Mouse (Mus musculus) 3T3-L1 (cell line): ENCODE data around the gene Slc37a3.
"Not testable (repeated sequence)": the region's sequence is repeated elsewhere in the genome, so short reads cannot be mapped to it uniquely, and the experiment has no call there.

Source experiments
- DNase-seq: peaks from one replicate; pipeline ENCODE4 v3.0.0-alpha.2; 2015; ENCODE audit warnings: low read depth, low spot score

The Slc37a3 gene

DNA sequence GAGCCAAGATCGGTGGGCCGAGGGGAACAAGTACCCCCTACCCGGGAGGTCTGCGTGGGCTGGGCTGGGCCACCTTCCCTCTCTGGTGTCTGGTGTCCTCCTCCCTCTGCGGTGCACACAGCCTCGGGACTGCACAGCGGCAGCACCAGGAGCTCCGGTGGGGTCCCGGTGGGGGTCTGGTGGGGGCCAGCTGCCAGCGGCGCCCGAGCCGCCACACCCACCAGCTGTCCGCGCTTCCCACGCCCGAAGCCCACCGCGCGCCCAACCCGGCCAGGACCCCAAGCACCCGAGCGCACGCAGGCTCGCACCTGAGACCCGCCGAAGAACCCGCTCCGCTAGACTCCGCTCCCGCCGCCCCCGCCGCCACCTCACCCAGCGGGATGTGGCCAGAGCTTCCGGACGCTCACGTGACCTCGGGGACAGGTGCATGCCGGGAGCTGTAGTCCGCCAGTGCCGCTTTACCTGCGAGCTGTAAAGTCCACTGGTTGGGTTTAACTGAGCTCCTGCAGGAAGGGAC lies at the start of gene Slc37a3:
Slc37a3 (minus strand) TSS at position 365 of the 517 bp plus-strand sequence.
- peak; percentile 88 for DNase-seq

DNA sequence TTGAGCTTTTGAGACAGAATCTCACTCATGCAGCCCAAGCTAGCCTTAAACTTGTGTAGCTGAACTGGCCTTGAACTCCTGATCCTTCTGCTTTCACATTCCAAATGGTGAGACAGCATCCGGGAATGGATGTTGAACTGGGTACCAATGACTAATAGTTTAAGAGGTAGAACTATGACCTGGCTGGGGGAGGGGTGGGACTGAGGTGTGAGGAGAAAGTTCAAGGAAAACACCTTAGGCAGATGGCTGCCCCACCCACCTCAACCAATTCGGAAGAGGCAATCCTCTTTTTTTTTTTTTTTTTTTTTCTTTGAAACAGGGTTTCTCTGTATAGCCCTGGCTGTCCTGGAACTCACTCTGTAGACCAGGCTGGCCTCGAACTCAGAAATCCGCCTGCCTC lies 49.2 kb upstream of the Slc37a3 start:
- DNase-seq, result peak; percentile 43

DNA sequence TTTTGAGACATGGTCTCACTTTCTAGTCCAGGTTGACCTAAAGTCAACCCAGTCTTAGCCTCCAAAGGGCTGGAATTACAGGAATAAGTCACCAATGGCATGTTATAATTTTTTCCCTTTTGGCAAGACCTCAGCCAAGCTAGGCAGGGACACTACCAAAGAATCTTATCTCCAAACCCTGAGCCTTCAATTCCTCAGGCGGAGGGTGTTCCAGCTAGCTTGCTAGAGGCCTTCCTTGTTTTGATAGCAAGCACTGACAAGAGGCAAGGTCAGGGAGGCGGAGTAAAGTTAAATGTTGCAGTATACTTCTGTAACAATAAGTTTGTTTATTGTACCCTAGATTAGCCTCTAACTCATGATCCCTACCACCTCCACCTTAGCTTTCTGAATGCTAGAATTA lies 47.7 kb upstream of the Slc37a3 start:
- no peak for DNase-seq

DNA sequence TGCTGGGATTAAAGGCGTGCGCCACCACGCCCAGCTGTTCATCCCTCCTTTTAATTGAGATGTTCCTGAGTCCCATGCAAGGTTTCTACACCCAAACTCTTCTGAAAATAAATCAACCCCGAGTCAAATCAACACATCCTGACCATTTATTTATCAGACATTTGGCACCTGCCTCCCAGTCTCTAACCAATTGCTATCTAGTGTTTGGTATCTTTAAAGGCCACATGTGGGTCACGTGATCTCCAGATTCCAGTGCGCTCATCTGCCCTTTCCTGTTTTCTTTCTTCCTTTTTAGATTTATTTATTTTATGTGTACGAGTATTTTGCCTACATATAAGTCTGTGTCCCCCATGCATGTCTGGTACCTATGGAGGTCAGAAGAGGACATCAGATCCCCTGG lies 46.2 kb upstream of the Slc37a3 start:
- no peak for DNase-seq

DNA sequence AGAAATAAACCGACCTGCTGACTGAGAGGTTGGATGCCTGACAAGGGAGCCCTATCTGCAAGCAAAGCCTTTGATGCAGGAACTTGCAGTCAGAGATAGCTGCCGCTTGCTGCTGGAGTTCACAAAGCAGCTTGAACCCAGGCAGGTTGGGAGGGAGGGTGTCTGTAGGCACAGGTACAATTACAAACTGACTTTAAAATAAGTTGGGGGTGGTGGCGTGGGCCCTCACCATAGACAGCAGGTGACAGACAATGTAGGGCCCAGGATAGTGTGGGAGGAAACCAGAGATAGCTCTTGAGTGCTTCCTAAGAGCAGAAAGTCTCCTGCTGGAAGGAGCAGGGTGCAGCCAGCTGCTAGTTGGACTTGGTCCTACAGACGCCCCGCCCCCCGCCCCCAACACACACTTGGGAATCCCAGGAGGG lies 45.7 kb upstream of the Slc37a3 start:
- no peak for DNase-seq

DNA sequence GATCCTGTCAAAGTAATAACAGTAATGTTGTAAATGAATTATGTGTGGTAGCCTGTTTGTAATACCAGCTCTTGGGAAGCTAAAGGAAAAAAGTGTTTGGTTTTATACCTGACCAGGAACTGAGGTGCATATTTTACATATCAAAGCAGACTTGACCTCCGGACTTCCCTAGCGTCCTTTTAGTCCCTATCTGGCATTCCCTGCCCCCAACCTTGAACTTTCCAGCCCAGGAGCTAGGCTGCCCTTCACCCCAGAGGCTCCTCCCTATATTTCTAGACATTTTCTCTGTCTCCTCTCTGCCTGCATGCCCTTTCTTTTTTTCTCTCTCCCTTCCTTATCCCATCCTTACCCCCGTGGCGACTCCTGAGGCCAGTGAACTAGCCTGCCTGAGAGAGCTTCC lies 43.4 kb upstream of the Slc37a3 start:
- DNase-seq, result no peak

DNA sequence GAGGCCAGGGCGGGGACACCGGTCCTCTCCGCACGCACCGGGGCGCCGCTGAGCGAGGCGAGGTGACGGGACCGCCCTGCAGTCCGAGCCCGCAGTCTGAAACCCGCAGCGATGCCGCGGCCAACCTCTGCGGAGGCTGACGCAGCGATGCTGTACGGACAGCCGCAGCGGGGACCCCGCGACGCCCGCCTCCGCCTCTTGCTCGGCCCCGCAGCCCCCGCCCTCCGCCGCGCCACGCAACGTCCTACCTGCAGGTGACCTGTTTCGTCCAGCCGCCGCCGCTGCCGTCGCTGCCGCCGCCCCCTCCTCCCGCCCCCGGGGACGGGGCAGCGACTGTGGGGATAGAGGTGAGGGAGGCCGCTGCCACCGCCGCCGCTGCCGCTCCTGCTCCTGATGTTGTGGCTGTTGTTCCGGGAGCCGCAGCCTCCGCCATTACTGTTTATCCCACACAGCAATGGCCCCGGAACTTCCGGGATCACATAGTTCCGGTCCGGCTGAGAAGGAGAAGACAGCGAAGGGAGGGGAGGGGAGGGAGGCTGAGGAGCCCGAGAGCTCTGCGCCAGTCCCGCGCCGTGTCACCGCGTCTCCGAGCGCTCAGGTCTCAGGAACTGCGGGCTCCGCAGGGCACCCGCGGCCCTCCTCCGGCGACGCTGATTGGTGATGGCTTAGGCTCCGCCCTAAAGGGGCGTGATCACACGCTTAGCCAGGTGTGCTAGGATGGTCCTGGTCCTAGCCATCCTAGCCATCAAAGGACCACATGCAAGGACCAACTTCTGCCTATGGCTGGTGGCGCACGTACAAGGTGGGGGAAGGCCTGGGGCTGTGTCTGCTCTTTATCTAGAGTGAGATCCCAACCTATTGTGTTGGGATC lies 42.6 kb upstream of the Slc37a3 start, which contains the start of gene Mkrn1:
Mkrn1 (minus strand) TSS at position 612 of the 871 bp plus-strand sequence.
- DNase-seq, result peak; percentile 85

DNA sequence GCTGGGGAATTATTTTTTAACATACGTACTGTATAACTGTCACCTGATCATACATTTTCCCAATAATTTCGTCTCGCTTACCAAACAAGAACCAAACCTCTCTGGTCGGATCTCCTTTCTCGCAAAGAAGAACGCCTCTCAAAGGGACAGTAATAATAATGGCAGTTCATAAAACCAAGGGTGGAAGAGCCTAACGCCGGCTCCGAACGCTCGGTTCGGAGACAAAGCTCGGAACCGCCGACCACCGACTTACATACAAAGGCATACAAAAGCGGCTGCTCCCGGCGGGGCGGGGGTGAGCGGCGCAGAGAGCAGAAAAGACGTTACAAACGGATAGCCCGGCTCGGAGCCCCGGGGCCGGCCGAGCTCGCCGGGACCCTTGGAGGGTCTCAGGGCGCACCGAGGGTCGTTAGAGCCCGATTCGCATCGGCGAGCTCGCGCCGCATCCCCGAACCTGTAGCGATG lies 41.9 kb upstream of the Slc37a3 start:
- DNase-seq, result peak; percentile 17

DNA sequence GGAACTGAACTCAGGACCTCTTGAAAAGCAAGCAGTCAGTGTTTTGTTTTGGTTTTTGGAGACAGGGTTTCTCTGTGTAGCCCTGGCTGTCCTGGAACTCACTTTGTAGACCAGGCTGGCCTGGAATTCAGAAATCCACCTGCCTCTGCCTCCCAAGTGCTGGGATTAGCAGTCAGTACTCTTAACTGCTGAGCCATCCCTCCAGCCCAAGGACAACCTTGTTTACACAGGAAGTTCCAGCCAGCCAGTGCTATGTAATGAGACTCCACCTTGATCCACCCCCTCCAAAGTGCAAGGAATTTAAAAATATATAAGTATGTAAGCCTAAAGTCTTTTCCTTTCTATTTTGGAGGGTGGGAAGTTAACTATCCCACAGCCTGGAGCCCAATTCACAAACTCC lies 39.2 kb upstream of the Slc37a3 start:
- DNase-seq, result not testable (repeated sequence)

DNA sequence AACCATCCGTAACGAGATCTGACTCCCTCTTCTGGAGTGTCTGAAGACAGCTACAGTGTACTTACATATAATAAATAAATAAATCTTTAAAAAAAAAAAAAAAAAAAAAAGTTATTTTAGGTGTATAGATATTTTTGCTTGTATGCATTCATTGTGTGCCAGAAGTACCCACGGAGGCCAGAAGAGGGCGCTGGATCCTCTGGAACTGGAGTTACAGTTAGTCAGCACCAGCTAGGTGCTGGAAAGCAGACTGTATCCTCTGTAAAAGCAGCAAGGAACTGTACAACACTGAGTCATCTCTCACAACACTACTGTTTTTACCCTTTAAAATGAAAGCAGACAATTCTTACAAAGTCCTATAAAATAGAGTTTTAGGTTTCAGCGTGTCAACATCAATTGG lies 38.3 kb upstream of the Slc37a3 start:
- peak; percentile 86 for DNase-seq

DNA sequence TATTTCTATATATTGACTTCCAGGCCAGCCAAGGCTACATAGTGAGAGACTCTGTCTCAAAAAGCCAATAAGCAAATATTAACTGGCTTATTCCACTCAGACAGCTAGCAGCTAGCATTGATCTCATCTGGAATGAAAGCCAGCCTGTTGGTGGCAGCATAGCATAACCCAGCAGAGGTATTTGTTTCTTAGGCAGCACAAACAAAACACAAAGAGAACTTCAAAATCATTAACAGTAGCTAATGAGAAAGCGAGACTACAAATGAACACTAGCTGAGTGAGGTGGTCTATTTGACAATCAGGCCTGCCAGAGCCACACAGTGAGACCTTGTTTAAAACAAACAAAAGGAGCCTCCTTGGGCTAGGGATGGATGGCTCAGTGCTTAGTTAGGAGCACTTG lies 36.6 kb upstream of the Slc37a3 start:
- no peak for DNase-seq

DNA sequence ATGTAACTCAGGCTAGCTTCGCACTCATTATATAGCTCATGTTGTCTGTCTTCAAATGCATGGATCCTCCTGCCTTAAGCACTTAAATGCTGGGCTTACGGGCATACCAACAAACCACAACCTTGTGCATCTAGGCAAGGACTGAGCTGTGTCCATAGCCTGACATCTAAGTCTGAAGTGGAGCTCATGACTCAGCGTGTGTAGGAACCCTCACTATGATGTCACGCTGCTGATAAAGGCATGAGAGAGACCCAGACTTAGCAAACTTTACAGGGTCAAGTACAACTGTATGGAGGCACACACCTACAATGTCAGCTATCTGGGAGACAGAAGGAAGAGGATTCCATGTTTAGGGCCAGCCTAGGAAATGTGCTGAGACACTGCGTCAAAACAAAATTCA lies 29.0 kb upstream of the Slc37a3 start:
- DNase-seq, result peak; percentile 48

DNA sequence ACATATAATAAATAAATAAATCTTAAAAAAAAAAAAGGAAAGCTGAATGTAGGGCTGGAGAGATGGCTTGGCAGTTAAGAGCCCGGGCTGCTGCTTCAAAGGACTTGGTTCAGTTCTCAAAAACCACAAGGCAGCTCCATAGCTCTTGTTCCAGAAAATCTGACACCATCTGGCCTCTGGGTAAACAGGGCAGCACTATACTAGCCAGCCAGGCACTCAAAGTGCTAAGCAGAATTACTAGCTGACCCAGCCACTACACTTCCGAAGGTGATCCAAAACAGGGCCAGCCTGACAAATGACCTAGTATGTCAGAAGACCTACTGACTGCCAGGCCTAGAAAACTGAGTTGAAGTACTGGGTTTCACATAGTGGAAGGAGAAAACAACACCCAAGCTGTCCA lies 25.7 kb upstream of the Slc37a3 start:
- no peak for DNase-seq

DNA sequence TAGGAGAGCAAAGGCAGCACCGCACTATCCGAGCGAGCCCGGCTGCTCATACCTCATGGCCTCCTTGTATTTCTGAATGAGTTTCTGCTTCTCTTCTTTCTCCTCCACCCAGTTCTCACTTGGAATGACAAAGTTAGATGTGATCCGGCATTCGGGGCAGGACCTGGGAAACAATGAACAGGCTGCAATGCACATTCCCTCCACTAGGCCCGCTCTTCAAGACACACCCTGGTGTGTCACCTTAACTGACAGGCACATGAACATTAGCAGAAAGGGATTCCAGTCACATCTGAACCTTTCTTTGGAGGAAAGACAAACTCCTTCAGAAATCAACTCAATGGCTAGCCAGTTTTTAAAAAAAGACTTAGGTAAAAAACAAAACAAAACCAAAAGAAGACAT lies 22.9 kb upstream of the Slc37a3 start:
- peak; percentile 85 for DNase-seq

DNA sequence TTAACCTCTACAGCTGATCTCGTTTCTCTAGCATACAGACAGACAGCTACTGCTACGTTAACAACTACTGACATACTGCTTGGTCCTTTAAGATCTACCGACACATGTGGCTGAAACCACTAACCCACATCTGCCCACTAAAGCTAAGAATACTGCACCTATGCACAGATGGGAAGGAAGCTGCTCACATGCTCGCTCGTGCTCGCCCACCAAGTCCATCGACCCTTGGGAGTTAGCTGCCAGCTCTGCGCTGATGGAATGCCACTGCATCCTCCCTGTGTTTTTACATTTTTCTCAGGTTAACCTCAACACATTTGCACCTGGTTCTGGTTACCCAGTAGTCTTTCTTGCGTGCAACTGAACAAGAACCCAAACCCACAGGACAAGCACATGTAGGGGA lies 20.9 kb upstream of the Slc37a3 start:
- no peak for DNase-seq

DNA sequence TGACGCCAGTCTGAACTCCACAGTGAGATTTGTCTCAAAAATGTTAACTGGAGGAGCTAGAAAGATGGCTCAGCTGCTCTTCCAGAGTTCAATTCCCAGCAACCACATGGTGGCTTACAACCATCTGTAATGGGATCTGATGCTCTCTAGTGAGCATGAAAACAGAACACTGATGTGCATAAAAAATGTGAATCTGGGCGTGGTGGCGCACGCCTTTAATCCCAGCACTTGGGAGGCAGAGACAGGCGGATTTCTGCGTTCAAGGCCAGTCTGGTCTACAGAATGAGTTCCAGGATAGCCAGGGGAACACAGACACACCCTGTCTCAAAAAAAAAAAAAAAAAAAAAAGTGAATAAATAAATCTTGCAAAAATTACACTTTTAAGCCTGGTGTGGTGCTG lies 19.6 kb upstream of the Slc37a3 start:
- no peak for DNase-seq

DNA sequence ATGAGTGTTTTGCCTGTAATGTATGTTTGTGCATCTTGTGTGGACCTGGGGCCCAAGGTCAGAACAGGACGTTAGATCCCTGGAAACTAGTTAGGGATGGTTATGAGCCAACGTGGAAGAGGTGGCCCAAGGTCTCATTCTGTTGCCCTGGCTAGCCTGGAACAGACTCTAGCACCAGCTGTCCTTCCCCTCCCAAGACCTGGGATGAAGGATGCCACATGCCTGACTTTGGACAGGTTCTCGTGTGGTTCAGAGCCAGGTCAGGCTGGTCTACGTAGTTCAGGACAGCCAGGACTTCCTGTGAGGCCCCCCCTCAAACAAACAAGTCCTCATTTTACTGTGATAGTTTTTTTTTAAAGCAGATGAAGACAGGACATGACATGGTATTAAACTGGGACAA lies 18.4 kb upstream of the Slc37a3 start:
- DNase-seq, result no peak

DNA sequence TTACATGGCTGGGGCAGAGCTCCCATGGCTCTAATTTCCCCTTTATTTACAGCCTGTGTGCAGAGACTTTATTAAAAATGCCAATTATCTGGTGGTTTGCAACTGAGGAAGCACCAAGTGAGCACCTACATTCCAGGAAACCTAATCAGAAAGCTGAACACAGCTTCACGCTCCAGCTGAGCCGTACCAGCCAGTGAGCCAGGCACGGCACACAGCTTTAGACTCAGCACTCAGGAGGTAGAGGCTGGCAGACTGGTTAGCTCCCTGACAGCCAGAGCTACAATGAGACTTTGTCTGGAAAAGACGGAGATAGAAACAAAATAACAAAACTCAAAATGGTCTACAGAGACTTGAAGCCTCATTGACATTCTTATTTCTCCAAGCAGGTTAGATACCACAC lies 18.0 kb upstream of the Slc37a3 start:
- DNase-seq, result no peak

DNA sequence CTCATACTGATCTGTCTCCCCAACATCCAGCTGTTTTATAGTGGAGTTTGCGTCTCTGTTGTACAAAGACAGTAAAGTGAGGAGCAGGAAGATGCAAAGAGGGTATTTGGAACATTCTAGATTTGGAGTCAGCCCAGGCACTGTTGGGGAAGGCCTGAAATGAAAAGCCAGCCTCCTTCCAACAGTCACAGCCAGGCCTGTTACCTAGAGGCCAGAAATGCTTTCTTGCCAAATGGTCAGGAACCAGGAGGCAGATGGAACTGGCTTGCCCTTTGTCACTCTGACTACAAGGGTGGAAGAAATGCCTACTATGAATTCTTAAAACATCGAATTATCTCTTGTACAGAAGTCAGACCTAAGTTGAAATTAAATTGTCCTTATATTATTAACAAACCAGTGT lies 12.5 kb upstream of the Slc37a3 start:
- DNase-seq, result no peak

DNA sequence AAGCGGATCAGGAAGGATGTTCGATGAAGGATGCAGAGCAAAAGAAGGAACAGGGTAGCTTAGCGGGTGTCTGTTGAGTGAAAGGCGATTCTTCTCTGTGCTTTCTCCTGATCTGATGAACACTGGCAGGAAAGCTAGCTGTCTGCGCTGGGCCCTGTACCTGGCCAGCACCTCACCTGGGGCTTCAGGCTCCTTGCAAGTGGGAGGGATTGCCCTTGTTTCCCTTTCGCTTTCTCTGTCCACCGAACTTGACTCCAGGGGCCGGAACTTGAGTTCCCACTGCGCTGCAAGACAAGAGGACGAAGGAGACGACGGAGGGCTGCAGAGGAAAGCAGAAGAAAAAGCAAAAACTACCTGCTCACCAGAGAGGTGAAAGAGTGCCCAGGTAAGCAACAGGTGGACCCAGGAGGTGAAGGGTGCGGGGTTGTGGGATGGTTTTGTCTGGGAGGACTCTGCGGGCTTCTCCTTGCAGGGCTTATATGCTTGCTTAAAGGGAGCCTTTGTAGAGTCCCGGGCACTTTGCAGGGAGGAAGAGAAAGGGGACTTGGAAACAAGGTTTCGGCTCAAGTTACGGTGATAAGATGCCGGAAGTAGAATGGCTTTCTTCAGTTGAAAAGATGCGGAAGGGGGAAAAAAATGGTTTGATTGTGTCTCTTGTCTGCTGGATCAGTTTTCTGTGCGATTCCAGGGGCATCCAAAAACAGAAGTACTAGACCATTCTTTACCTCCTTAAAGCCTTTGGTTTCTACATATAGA lies 3.8 kb upstream of the Slc37a3 start, which contains the start of gene Rab19:
Rab19 (plus strand) TSS at position 51 of the 756 bp plus-strand sequence.
- no peak for DNase-seq

DNA sequence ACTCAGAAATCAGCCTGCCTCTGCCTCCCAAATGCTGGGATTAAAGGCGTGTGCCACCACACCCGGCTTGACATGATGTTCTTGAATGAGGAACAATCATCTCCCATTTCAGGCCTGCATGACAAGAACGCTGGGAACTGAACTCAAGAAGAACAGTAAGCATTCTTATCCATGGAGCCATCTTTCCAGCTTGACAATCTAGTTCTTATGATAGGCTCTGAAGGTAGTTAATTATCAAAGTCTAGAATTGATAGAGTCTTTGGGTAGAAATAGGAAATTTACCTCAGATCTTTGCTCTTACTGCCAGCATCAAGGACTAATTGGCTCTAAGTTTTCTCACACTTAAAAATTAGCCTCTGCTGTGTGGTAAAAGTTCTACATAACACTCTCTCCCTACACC lies 2.8 kb upstream of the Slc37a3 start:
- no peak for DNase-seq

DNA sequence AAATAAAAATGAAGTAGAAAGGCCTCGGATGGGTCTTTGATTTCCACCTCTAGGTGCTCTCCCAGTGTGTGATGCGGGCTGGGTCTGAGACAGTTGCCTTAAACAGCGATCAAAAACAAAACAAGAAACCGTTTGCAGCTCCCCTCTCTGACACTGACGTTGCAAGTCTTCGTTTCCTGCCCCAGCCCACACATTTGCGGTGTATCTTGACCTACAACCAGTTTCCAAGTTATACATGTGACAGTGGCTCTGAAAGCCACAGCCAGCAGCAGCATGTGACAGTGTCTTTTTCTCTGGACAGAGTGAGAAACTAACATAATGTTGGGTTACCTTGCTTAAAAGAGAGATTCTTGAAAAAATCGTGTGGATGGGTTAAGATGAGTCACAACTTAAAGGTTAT lies 2.3 kb upstream of the Slc37a3 start:
- DNase-seq, result no peak
